Mouse (Mus musculus) heart, embryonic 14.5 days (tissue): ENCODE data around the gene Cramp1l. TPM values are rescaled to one million over a fixed set of nuclear protein-coding genes. Genes with fewer than 3 reads are reported as not detected.

Source experiments
- ATAC-seq: fragments of 200-750 bp; cut with Nextera tagmentation; 2 replicates; pipeline ENCODE4 v1.8.0; 2017; ENCODE audit warnings: low read depth, moderate TSS enrichment; ENCODE audit not compliant: insufficient number of reproducible peaks, insufficient read depth, low FRiP score
- H3K27ac ChIP-seq, 2 experiments: fragments of 200-500 bp in 1 of 2; fragments of 300-500 bp in 1 of 2; sonication (generic) in 1 of 2; replicated peaks in 1 of 2; 2 replicates each; pipeline ENCODE4 v1.5.1; 2012 to 2014; ENCODE audit warnings: low read depth in 2 of 2, low read length in 2 of 2, control low read depth in 1 of 2, mild to moderate bottlenecking in 1 of 2, mixed read lengths in 1 of 2; ENCODE audit not compliant: control insufficient read depth in 1 of 2, insufficient read depth in 1 of 2
- H3K27me3 ChIP-seq: fragments of 300-500 bp; sonication (generic); 2 replicates; pipeline ENCODE4 v1.6.1; 2014; ENCODE audit warnings: mild to moderate bottlenecking, low read length, control low read depth; ENCODE audit not compliant: control insufficient read depth, insufficient read depth
- H3K36me3 ChIP-seq: fragments of 300-500 bp; sonication (generic); 2 replicates; pipeline ENCODE4 v1.6.1; 2014; ENCODE audit warnings: mild to moderate bottlenecking, control low read depth, low read length, mixed read lengths; ENCODE audit not compliant: control insufficient read depth, insufficient read depth
- H3K4me1 ChIP-seq, 2 experiments: fragments of 200-500 bp in 1 of 2; fragments of 300-500 bp in 1 of 2; sonication (generic) in 1 of 2; 2 replicates each; pipeline ENCODE4 v1.6.1; 2012 to 2014; ENCODE audit warnings: low read length in 2 of 2, control low read depth in 1 of 2, mixed read lengths in 1 of 2; ENCODE audit not compliant: control insufficient read depth in 2 of 2, insufficient read depth in 2 of 2
- H3K4me2 ChIP-seq: fragments of 300-500 bp; sonication (generic); 2 replicates; pipeline ENCODE4 v1.6.1; 2014; ENCODE audit warnings: mild to moderate bottlenecking, low read length
- H3K4me3 ChIP-seq, 2 experiments: fragments of 200-500 bp in 1 of 2; fragments of 300-500 bp in 1 of 2; sonication (generic) in 1 of 2; 2 replicates each; pipeline ENCODE4 v1.5.1; 2012 to 2014; ENCODE audit warnings: low read length in 2 of 2, mild to moderate bottlenecking in 2 of 2, control low read depth in 1 of 2, low read depth in 1 of 2, moderate library complexity in 1 of 2; ENCODE audit not compliant: control insufficient read depth in 1 of 2, insufficient read depth in 1 of 2
- H3K9ac ChIP-seq: fragments of 300-500 bp; sonication (generic); 2 replicates; pipeline ENCODE4 v1.6.1; 2014; ENCODE audit warnings: mild to moderate bottlenecking, low read length
- H3K9me3 ChIP-seq: fragments of 300-500 bp; sonication (generic); 2 replicates; pipeline ENCODE4 v1.6.1; 2016; ENCODE audit warnings: low read length, control low read depth; ENCODE audit not compliant: control insufficient read depth
- WGBS: fragments of 180-500 bp; shearing (Covaris S2); extraction: QIAGEN DNeasy Blood & Tissue Kit; methylation state at CpG from one replicate; pipeline ENCODE4 v1.1.7; 2014; 5-methylcytosine and 5-hydroxymethylcytosine counted together
- polyA plus RNA-seq: library from polyadenylated mRNA; unstranded; fragments of >200 nt; fragmentation: Nextera tagmentation; extraction: Ambion mirVana; gene quantifications from 2 replicates; pipeline ENCODE4 v1.2.1, GENCODE M21; 2014

The Cramp1l gene
- polyA plus RNA-seq, 1 experiment from 2014 or later, result 7.6 TPM

DNA sequence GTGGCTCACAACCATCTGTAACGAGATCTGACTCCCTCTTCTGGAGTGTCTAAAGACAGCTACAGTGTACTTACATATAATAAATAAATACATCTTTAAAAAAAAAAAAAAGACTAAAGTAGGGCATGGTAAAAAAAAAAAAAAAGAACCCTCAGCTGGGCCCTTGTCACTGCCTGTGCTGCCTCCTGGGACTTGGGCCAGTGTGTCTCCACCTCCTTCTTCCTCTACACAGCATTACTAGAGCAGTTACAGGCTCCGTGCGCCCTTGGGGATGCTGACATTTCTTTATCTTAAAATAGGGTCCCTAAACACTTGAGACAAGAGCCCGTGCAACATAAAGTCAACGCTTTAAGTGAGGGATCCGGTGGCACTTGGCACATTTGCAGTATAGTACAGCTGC, 31.6 kb upstream of the Cramp1l start:
- Histone ChIP-seq H3K9ac (no peak overlapping the region), H3K4me1 (no peaks in the 10 kb centered on the region; a peak in 1 of 4 replicates), H3K27me3 (no peaks in the 10 kb centered on the region), H3K9me3 (no peaks in the 10 kb centered on the region), H3K27ac (no peak overlapping the region), H3K4me3 (no peak overlapping the region), H3K36me3 (peaks cover 16% of the 10 kb centered on the region), H3K4me2 (no peak overlapping the region)
- 39% methylated on average over 5 of the region's 6 CpGs for WGBS
- no peak for ATAC-seq

DNA sequence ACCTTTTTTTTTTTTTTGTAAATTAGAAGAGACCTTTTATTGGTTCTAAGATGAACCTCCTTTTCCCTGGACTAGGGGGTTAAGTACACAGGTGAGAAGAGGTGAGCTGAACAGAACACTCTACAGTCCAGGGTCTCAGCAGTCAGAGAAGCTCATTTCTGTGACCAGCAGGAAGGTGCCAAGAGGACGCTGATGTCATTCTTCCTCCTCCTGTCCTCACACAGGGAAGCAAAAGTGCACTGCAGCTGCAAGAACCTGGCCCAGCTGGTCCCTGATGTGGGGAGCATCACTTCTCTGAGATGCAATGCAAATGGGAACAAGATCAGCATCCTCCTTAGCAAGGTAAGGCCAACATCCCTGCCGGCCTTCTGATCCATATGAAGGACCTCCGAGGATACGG, 29.7 kb upstream of the Cramp1l start:
- no peaks in the 10 kb centered on the region; a peak in 1 of 4 replicates for H3K4me1 ChIP-seq
- no peaks in the 10 kb centered on the region for H3K27me3 ChIP-seq
- peaks cover 7% of the 10 kb centered on the region; the same call in 1 of the 2 replicates for H3K36me3 ChIP-seq
- no peak overlapping the region for H3K4me2 ChIP-seq
- no peaks in the 10 kb centered on the region for H3K9me3 ChIP-seq
- H3K27ac ChIP-seq, result no peak overlapping the region
- no peak overlapping the region for H3K9ac ChIP-seq
- no peak overlapping the region for H3K4me3 ChIP-seq
- WGBS, result 82% methylated on average over 4 of the region's 4 CpGs
- no peak for ATAC-seq

DNA sequence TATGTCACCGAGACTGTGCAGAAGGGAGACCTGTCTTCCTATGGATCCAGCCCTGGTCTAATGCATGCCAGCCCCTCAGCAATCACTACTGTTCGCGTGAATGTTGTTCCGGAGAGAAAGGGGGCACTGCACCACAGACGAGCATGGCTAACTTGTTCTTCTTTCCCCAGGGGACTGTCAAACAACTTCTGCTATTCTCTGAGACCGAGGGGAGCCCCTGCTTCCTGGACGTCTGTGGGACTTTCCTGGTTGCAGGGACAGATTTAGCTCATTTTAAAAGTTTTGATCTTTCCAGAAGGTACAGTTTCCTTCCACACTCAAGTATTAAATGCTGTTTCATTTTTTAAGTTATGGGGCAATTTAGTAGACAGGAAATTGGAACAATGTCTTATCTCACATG, 29.3 kb upstream of the Cramp1l start:
- H3K4me2 ChIP-seq, result no peak overlapping the region
- H3K36me3 ChIP-seq, result peaks cover 10% of the 10 kb centered on the region; the same call in 1 of the 2 replicates
- ATAC-seq, result no peak
- WGBS, result 70% methylated on average over 7 of the region's 7 CpGs
- no peak overlapping the region for H3K4me3 ChIP-seq
- H3K4me1 ChIP-seq, result no peaks in the 10 kb centered on the region; a peak in 1 of 4 replicates
- no peaks in the 10 kb centered on the region for H3K27me3 ChIP-seq
- no peak overlapping the region for H3K27ac ChIP-seq
- H3K9me3 ChIP-seq, result no peaks in the 10 kb centered on the region
- no peak overlapping the region for H3K9ac ChIP-seq

DNA sequence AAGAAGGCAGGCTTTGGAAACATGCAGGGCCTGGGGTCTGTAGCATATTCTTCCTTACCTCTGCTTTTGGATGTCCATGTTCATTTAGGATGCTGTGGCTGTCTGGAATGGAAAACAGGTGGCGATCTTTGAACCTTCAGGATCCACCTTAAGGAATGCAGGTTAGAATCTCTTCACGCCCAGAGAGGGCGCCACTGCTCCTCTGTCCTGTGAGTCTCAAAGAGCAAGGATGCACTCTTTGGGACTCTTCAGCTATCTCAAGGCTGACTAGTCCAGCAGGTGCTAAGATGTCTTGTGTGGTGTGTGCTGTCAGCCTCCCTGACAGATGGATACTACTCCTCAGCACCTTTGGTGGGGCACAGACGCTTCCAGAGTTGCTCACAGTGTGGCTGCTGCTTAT, 20.6 kb upstream of the Cramp1l start:
- H3K9me3 ChIP-seq, result no peaks in the 10 kb centered on the region
- ATAC-seq, result no peak
- H3K27me3 ChIP-seq, result no peaks in the 10 kb centered on the region
- peaks cover 53% of the 10 kb centered on the region for H3K36me3 ChIP-seq
- no peak overlapping the region for H3K9ac ChIP-seq
- no peak overlapping the region for H3K4me2 ChIP-seq
- H3K4me1 ChIP-seq, result no peaks in the 10 kb centered on the region; a peak in 1 of 4 replicates
- no peak overlapping the region for H3K4me3 ChIP-seq
- no peak overlapping the region for H3K27ac ChIP-seq
- WGBS, result 47% methylated on average over 4 of the region's 4 CpGs

DNA sequence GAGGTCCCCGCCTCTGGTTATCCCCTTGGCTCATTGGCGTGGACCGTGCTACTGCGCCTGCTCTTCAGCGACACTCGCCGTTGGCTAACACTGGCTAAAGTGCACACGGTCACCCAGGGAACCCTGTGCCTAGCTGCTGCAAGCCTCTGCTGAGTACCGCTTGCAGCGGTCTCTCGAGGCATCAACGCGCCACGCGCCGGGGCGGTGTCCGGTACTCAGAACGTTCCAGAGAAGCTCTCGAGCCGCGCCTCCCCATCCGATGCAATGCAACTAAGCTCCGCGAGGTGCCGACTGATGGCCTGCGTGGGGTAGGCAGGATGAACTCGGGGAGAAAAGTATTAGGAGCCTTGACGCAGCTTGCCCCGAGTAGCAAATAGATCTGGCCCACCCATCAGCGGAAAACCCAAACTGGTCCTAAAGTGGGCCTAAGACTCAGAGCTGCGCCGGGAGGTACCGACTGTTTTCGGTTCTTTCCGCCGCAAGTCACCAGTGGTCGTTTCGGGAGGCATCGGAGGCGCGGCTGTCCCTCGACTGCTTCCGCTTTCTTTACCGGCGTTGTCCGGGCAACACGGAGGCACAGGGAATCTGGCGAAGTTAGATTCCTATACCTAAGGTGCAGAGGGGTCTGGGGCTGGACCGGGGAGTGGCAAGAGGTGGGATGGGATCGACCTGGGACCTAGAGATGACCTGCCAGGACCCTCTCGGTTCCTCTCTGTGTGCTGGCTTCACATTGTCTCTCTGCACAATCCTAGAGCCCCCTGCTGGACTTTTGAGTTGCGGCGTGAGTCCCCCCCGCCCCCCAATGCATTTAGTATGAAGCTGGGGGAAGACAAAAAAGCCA, 924 bp upstream of the Cramp1l start:
- Histone ChIP-seq H3K27ac (peak overlapping the region; percentile 65 to 70), H3K9me3 (no peaks in the 10 kb centered on the region), H3K4me2 (peak overlapping the region; percentile 78), H3K36me3 (peaks cover 22% of the 10 kb centered on the region), H3K4me1 (peaks cover 2 to 16% of the 10 kb centered on the region in 2 experiments; a peak in 3 of 4 replicates), H3K27me3 (no peaks in the 10 kb centered on the region), H3K9ac (peak overlapping the region; percentile 71), H3K4me3 (peak overlapping the region; percentile 54 to 100)
- peak; percentile 70 for ATAC-seq
- WGBS, result under 1% methylated on average over 55 of the region's 55 CpGs

DNA sequence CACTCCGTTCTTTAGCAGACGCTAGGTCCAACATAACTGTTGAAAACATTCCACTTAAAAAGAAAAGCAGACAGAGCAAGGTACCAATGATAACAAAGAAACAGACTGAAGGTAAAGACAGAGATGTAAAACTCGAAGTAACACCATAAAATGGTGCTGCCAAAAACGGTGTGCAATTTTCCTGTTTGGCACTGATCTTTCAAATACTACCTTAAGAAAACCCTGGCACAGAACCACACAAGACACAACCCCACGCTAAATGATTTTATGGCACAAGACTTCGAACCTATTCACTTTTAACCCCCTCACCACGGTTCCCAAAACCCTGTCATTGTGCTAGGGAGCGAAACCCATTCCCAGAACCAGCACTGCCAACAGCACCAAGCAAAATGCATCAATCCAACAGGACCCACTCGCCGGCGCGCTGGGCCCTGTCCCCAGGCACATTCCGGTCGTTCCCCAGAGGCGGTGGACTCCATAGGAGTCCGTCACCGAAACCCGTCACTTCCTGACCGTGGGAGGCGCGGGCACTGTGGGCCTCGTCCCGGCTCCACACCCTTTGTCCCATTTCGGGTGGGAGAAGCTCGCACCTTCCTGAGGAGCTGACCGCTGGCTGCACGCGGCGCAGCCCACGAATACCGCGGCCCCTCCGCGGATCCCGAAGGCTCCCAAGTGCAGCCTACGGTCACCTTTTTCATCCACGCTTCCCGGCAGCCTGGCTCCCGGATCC, 582 bp downstream of the Cramp1l start:
- Histone ChIP-seq H3K4me1 (peaks cover 2 to 16% of the 10 kb centered on the region in 2 experiments; a peak in 3 of 4 replicates), H3K36me3 (peaks cover 31% of the 10 kb centered on the region), H3K4me2 (peak overlapping the region; percentile 91), H3K4me3 (peak overlapping the region; percentile 85 to 100), H3K27me3 (no peaks in the 10 kb centered on the region), H3K27ac (peak overlapping the region; percentile 66 to 85), H3K9ac (peak overlapping the region; percentile 93), H3K9me3 (no peaks in the 10 kb centered on the region)
- under 1% methylated on average over 39 of the region's 39 CpGs for WGBS
- peak; percentile 14; the same call in 1 of the 2 replicates for ATAC-seq

DNA sequence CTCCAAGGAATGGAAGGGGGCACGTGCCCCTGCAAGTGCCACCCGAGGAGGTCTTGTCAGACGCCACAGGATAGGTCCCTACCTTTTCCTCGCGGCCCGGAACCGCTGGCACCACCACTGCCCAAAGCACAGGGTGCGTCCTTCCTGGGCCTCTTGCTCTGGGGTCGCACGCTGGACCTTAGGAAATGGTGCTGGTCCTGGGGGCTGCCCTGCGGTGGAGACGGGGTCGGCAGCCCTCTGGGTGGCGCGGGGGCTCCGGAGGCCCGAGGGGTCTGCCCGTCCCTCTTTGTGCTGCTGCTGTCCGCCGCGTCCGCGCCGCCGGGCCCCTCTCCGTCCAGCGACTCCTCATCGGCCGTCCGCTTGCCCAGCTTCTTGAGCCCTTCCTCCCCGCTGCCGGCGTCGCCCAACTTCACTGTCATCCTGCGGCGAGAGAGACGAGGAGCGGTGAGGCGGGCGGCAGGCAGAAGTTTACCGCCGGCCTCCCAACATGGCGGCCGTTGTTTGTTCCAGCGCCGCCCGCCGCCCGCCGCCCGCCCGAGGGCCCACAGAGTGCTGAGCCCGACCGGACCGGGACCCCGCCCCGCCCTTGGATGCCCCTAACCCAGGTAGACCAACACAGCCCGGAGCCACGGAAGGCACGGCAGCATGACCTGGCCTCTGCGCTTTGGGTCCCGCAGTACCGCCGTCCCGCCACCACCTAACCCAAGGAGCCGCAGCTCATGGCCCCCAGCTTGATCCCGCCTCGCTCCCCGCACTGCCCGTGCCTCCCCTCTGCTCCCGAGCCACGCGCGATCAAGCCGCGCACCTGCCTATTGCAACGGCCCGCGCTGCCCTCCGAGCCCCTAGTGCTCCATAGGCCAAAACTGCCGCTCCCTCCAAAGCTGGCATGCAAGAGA, 1.7 kb downstream of the Cramp1l start:
- ATAC-seq, result no peak
- under 1% methylated on average over 79 of the region's 81 CpGs for WGBS

More for the DNA sequence above, 1.7 kb downstream of the Cramp1l start:
- peak overlapping the region; percentile 91 to 100 for H3K4me3 ChIP-seq
- H3K9ac ChIP-seq, result peak overlapping the region; percentile 93
- H3K4me2 ChIP-seq, result peak overlapping the region; percentile 91
- peak overlapping the region; percentile 65 to 82 for H3K27ac ChIP-seq
- H3K27me3 ChIP-seq, result no peaks in the 10 kb centered on the region
- peaks cover 41% of the 10 kb centered on the region for H3K36me3 ChIP-seq
- H3K9me3 ChIP-seq, result no peaks in the 10 kb centered on the region
- H3K4me1 ChIP-seq, result peaks cover 2 to 16% of the 10 kb centered on the region in 2 experiments; a peak in 3 of 4 replicates
